In genomic region chr13:10071165-10071564, GRCm38 (mm10) we compare ENCODE assay signal across 8 mouse cellular contexts.
A peak's percentile ranks its signal among the peaks of the same experiment; 100 is the strongest.
DNase-seq lines count a peak whose midpoint lies in the region; ATAC-seq and TF ChIP-seq lines count a peak whose summit lies in the region.

No protein-coding gene starts in this region.

- intact Hi-C loops in gastrocnemius, adult 2 months (cut with DNase I) = no loop called here

- peak; percentile 34; the same call in 1 of the 2 replicates for TF ChIP-seq CTCF in gastrocnemius, adult 2 months (IDR thresholded peaks at IDR 0.05)
- peak; percentile 77 for TF ChIP-seq CTCF in kidney, postnatal 0 days (IDR thresholded peaks at IDR 0.05; ENCODE audit: low read depth)

- ATAC-seq in heart, embryonic 15.5 days (replicated peaks; ENCODE audit: insufficient number of reproducible peaks, insufficient read depth, low FRiP score, low read depth) = peak; percentile 72
- ATAC-seq in kidney, postnatal 0 days (replicated peaks; ENCODE audit: low FRiP score, low read depth) = peak; percentile 87
- peak; percentile 89 for ATAC-seq in lung, embryonic 16.5 days (ENCODE audit: low read depth)

- no peak overlapping the region for H3K4me3 ChIP-seq in gastrocnemius, adult 2 months
- no peak overlapping the region for H3K4me3 ChIP-seq in heart, embryonic 15.5 days
- H3K4me3 ChIP-seq in kidney, postnatal 0 days (replicated peaks; ENCODE audit: low read depth, low read length) = no peak overlapping the region
- no peak overlapping the region for H3K4me3 ChIP-seq in lung, embryonic 16.5 days (ENCODE audit: low read length)

- no peaks in the 10 kb centered on the region for H3K27me3 ChIP-seq in heart, embryonic 15.5 days
- H3K27me3 ChIP-seq in kidney, postnatal 0 days (ENCODE audit: insufficient read depth, low read length) = no peaks in the 10 kb centered on the region
- no peaks in the 10 kb centered on the region for H3K27me3 ChIP-seq in lung, embryonic 16.5 days (ENCODE audit: control insufficient read depth, insufficient read depth, low read depth, low read length)

- H3K27ac ChIP-seq in gastrocnemius, adult 2 months = no peak overlapping the region
- no peak overlapping the region for H3K27ac ChIP-seq in heart, embryonic 15.5 days
- H3K27ac ChIP-seq in kidney, postnatal 0 days = no peak overlapping the region
- 0 out of 2 replicates have a peak overlapping the region, but pooled peaks have one; percentile 8 for H3K27ac ChIP-seq in lung, embryonic 16.5 days (ENCODE audit: low read length)

- no peak overlapping the region for H3K9ac ChIP-seq in heart, embryonic 15.5 days
- H3K9ac ChIP-seq in kidney, postnatal 0 days (ENCODE audit: low read depth, low read length) = no peak overlapping the region
- H3K9ac ChIP-seq in lung, embryonic 16.5 days (ENCODE audit: low read length) = peak overlapping the region; percentile 34; the same call in 1 of the 2 replicates

- no peak overlapping the region for H3K4me2 ChIP-seq in heart, embryonic 15.5 days
- H3K4me2 ChIP-seq in kidney, postnatal 0 days (ENCODE audit: low read length) = no peak overlapping the region
- H3K4me2 ChIP-seq in lung, embryonic 16.5 days (ENCODE audit: low read depth, low read length) = no peak overlapping the region

- H3K4me1 ChIP-seq in heart, embryonic 15.5 days (replicated peaks) = peaks cover 3% of the 10 kb centered on the region; the same call in 1 of the 2 replicates
- H3K4me1 ChIP-seq in kidney, postnatal 0 days (replicated peaks; ENCODE audit: insufficient read depth, low read length) = no peaks in the 10 kb centered on the region
- H3K4me1 ChIP-seq in lung, embryonic 16.5 days (replicated peaks; ENCODE audit: control insufficient read depth, insufficient read depth, low read length) = peaks cover 8% of the 10 kb centered on the region

- no peaks in the 10 kb centered on the region for H3K36me3 ChIP-seq in heart, embryonic 15.5 days
- H3K36me3 ChIP-seq in kidney, postnatal 0 days (ENCODE audit: insufficient read depth, low read length) = no peaks in the 10 kb centered on the region
- no peaks in the 10 kb centered on the region for H3K36me3 ChIP-seq in lung, embryonic 16.5 days (ENCODE audit: control insufficient read depth, insufficient read depth, low read length)

- 12% methylated on average over 5 of the region's 5 CpGs for WGBS in heart, embryonic 15.5 days
- 9% methylated on average over 5 of the region's 5 CpGs for WGBS in kidney, postnatal 0 days
- 4% methylated on average over 5 of the region's 5 CpGs for WGBS in lung, embryonic 16.5 days

- H3K9me3 ChIP-seq in heart, embryonic 15.5 days (replicated peaks) = no peaks in the 10 kb centered on the region
- no peaks in the 10 kb centered on the region for H3K9me3 ChIP-seq in kidney, postnatal 0 days (replicated peaks; ENCODE audit: low read length)
- no peaks in the 10 kb centered on the region for H3K9me3 ChIP-seq in lung, embryonic 16.5 days (ENCODE audit: control insufficient read depth, low read length)

- peak; percentile 20 for DNase-seq in gastrocnemius, adult 2 months
- no peak for DNase-seq in gastrocnemius, adult 8-10 months (ENCODE audit: low spot score in 2 of 2)
- DNase-seq in brain, adult 2 months (ENCODE audit: low read depth, low spot score) = peak; percentile 77
- DNase-seq in kidney, postnatal 0 days (ENCODE audit: low spot score) = peak; percentile 72
- DNase-seq in right cerebral cortex, adult 18-20 months = peak; percentile 56
- peak; percentile 49 to 60 for DNase-seq in thymus, postnatal 36 days

Comparison
In these comparisons a context has a peak if more than half of its experiments do, and no peak if none do; other contexts are left out.
1. DNase-seq: peak in gastrocnemius, adult 2 months (single experiment), brain, adult 2 months (single experiment), kidney, postnatal 0 days (single experiment), right cerebral cortex, adult 18-20 months (single experiment) and thymus, postnatal 36 days (2 of 2); none in gastrocnemius, adult 8-10 months (0 of 2).
2. Peak in every context shown above with its lines, with median percentiles within 50 percentile points of each other: ATAC-seq.